Mouse (Mus musculus): ENCODE data around the gene Ppp1r12a.
A peak's percentile ranks its signal among the peaks of the same experiment; 100 is the strongest.

The Ppp1r12a gene

GRCm38 (mm10) chr10:108161261-108162256 is at the start of gene Ppp1r12a:
Gene Ppp1r12a, plus strand, starts transcription at chr10:108162193.
- DNase-seq (ENCODE audit: low read depth) = peak; percentile 85

GRCm38 (mm10) chr10:108113361-108114237 is 48.4 kb upstream of the Ppp1r12a start:
- DNase-seq (ENCODE audit: low read depth) = no peak

- DNase-seq (ENCODE audit: low read depth) = no peak
Measured at GRCm38 (mm10) chr10:108118200-108119163, 43.5 kb upstream of the Ppp1r12a start.

GRCm38 (mm10) chr10:108119416-108119815 is 42.6 kb upstream of the Ppp1r12a start:
- no peak for DNase-seq (ENCODE audit: low read depth)

GRCm38 (mm10) chr10:108124934-108125599 is 36.9 kb upstream of the Ppp1r12a start:
- no peak for DNase-seq (ENCODE audit: low read depth)

GRCm38 (mm10) chr10:108129167-108129566 is 32.8 kb upstream of the Ppp1r12a start:
- no peak for DNase-seq (ENCODE audit: low read depth)

GRCm38 (mm10) chr10:108131858-108132257 is 30.1 kb upstream of the Ppp1r12a start:
- DNase-seq (ENCODE audit: low read depth) = no peak

GRCm38 (mm10) chr10:108133253-108133652 is 28.7 kb upstream of the Ppp1r12a start:
- DNase-seq (ENCODE audit: low read depth) = no peak

- no peak for DNase-seq (ENCODE audit: low read depth)
Measured at GRCm38 (mm10) chr10:108133745-108134144, 28.2 kb upstream of the Ppp1r12a start.

GRCm38 (mm10) chr10:108138347-108138746 is 23.6 kb upstream of the Ppp1r12a start:
- no peak for DNase-seq (ENCODE audit: low read depth)

GRCm38 (mm10) chr10:108139788-108140187 is 22.2 kb upstream of the Ppp1r12a start:
- no peak for DNase-seq (ENCODE audit: low read depth)

GRCm38 (mm10) chr10:108140742-108141141 is 21.3 kb upstream of the Ppp1r12a start:
- no peak for DNase-seq (ENCODE audit: low read depth)

GRCm38 (mm10) chr10:108143991-108144525 is 17.9 kb upstream of the Ppp1r12a start:
- no peak for DNase-seq (ENCODE audit: low read depth)

GRCm38 (mm10) chr10:108145701-108146100 is 16.3 kb upstream of the Ppp1r12a start:
- no peak for DNase-seq (ENCODE audit: low read depth)

GRCm38 (mm10) chr10:108147031-108147430 is 15.0 kb upstream of the Ppp1r12a start:
- DNase-seq (ENCODE audit: low read depth) = no peak

GRCm38 (mm10) chr10:108153301-108153700 is 8.7 kb upstream of the Ppp1r12a start:
- DNase-seq (ENCODE audit: low read depth) = no peak

- DNase-seq (ENCODE audit: low read depth) = no peak
Measured at GRCm38 (mm10) chr10:108155042-108155686, 6.8 kb upstream of the Ppp1r12a start.

- no peak for DNase-seq (ENCODE audit: low read depth)
Measured at GRCm38 (mm10) chr10:108155687-108156067, 6.3 kb upstream of the Ppp1r12a start.

- no peak for DNase-seq (ENCODE audit: low read depth)
Measured at GRCm38 (mm10) chr10:108156128-108156527, 5.9 kb upstream of the Ppp1r12a start.

- no peak for DNase-seq (ENCODE audit: low read depth)
Measured at GRCm38 (mm10) chr10:108159002-108159401, 3.0 kb upstream of the Ppp1r12a start.

Measured in fibroblast of lung, adult 2 months (primary cell).